Mouse (Mus musculus) brain, embryonic 14.5 days (tissue): ENCODE data around the gene Myrfl.

ENCODE experiments used
- CTCF ChIP-seq: fragments of 200-500 bp; IDR thresholded peaks from 2 replicates; pipeline ENCODE4 v1.5.1; 2012; ENCODE audit warnings: inconsistent platforms, mild to moderate bottlenecking, moderate library complexity, borderline replicate concordance; ENCODE audit not compliant: insufficient read depth, insufficient read length; ENCODE audit errors: extremely low read depth
- POLR2A ChIP-seq: fragments of 200-500 bp; IDR thresholded peaks from 2 replicates; pipeline ENCODE4 v1.6.1; 2012; ENCODE audit warnings: mild to moderate bottlenecking, inconsistent platforms, borderline replicate concordance; ENCODE audit not compliant: poor library complexity, insufficient read depth, insufficient read length, severe bottlenecking; ENCODE audit errors: extremely low read depth

DNA sequence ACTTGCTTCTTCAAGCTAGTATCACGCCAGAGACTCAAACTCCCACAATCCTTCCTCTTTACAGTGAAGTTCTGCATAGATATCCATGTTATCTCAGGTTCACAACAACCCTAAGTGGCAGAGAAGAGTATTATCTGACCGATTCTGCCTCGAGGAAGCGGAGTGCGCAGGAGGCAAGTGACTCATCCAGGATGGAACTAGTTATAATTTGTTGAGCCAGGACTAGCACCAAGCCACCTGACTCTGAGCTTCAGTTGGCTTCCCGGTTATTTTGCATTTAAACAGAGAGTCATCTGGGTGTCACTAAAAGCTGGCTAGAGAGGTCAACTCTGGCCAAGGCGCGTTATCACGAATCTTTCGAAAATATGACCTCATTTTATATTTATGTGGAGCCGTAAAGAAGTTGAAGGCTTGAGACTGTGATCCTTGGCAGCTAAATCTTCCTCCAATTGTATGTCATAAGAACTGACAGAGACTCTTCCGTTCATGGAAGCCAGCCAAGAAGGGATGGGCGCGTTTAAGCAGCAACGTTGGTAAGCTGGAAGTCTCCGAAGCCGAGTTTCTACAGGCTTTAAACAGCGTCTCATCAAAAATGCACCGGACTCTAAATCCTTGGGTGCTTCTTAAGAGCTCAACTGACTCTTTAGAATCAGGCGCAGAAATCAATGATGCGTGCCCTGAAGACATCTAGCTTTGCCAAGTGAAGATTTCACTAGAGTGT is 125.3 kb downstream of the Myrfl start:
- TF ChIP-seq CTCF (no peak), POLR2A (no peak)
